Mouse (Mus musculus): ENCODE measurements around the gene Brca2. TPM values are rescaled to one million over a fixed set of nuclear protein-coding genes. Genes with fewer than 3 reads are reported as not detected.

Gene Brca2
- polyA plus RNA-seq, 1 experiment from 2014 or later: 12.8 TPM

DNA sequence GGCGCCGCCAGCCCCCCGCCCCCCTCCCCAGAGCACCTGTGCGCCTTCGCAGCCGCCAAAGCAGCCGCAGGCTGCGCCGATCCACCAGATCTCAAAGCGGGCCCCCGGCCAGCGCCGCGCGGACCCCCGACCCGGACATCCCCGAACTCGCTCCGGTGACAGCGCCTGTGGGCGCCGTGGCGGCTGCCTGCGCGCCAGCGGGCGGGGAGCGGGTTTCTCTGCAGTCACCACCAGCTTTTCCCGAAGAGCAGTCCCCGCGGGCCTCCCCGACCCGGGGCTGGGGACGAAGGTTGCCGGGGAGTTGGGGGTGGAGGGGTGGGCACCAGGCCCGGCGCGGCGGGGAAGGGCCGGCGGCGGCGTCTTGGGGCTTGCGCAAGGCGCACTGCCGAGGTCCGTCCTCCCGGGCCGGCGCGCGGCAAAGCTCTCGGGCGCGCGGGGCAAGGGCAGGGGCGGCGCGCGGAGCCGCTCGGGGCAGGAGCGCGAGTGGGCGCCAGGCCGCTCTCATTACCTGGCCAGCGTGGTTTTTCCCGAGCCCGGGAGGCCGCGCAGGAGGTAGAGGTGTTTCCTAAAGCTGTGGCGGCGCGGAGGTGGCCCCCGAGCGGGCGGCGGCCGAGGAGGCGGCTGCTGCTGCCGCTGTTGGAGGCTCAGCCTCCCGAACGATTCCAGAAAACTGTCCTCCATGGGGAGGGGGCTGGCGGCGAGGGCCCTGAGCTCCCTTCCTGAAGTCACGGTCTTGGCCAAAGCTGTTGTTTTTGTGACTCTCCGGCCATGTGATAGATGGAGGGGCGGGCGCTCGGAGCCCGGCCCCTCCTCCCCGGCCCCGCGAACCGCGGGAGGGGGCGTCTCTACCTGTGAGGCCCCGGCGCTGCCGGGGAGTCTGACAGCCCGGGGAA, 71.6 kb downstream of the Brca2 start:
- no peaks in the 10 kb centered on the region for H3K36me3 ChIP-seq (ENCODE audit: control insufficient read depth, insufficient read depth, low read length)
- H3K9ac ChIP-seq (ENCODE audit: low read depth, low read length): peak overlapping the region; percentile 81
- H3K4me3 ChIP-seq (ENCODE audit: low read length): peak overlapping the region; percentile 85
- no peaks in the 10 kb centered on the region for H3K9me3 ChIP-seq (ENCODE audit: control insufficient read depth, low read length)
- WGBS: under 1% methylated on average over 99 of the region's 102 CpGs
- peak overlapping the region; percentile 23; the same call in 1 of the 2 replicates for H3K27ac ChIP-seq (ENCODE audit: low read length)
- peaks cover 12% of the 10 kb centered on the region for H3K4me1 ChIP-seq (ENCODE audit: control insufficient read depth, insufficient read depth, low read length)
- ATAC-seq: peak; percentile 74
- H3K4me2 ChIP-seq (ENCODE audit: low read depth, low read length): peak overlapping the region; percentile 100
- no peaks in the 10 kb centered on the region; the same call in 1 of the 2 replicates for H3K27me3 ChIP-seq (replicated peaks; ENCODE audit: control insufficient read depth, insufficient read depth, low read length)

- H3K36me3 ChIP-seq (ENCODE audit: control insufficient read depth, insufficient read depth, low read length): no peaks in the 10 kb centered on the region
- WGBS: 9% methylated on average over 16 of the region's 17 CpGs
- H3K27me3 ChIP-seq (replicated peaks; ENCODE audit: control insufficient read depth, insufficient read depth, low read length): no peaks in the 10 kb centered on the region; the same call in 1 of the 2 replicates
- no peak; the same call in 1 of the 2 replicates for ATAC-seq
- H3K9ac ChIP-seq (ENCODE audit: low read depth, low read length): peak overlapping the region; percentile 81
- peak overlapping the region; percentile 85 for H3K4me3 ChIP-seq (ENCODE audit: low read length)
- peak overlapping the region; percentile 100 for H3K4me2 ChIP-seq (ENCODE audit: low read depth, low read length)
- H3K27ac ChIP-seq (ENCODE audit: low read length): no peak overlapping the region
- H3K4me1 ChIP-seq (ENCODE audit: control insufficient read depth, insufficient read depth, low read length): peaks cover 12% of the 10 kb centered on the region
- no peaks in the 10 kb centered on the region for H3K9me3 ChIP-seq (ENCODE audit: control insufficient read depth, low read length)
Observed at GRCm38 (mm10) chr5:150594649-150595339, 72.4 kb downstream of the Brca2 start.

DNA sequence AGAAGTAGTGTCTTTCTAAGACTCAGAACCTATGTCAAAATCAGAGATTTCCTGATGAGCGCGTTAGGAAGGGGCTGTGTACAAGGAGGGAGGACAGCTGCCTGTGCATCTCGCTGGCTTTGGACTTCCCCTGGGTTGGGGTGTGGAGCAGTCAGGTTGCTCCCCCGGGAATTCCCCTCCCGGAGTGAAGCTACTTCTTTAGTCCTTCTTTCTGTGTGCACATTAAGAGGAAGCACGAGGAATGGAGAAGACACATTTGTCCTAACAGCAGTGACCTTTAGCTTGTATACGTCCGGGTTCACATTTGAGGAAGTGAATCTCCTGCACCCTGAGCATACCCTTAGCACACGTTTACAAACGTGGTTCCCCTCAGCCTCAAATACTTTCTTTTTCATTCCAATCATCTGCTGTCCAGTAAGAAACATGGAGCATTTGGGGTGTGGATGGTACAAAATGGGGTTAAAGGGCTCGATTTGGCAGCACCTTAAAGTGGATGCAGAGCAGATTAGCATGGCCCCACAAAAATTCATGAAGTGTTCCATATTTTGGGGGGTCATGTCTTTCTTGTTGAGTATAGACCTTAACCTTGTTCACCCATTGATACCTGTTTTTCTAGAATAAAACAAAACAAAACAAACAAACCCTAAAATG, 73.1 kb downstream of the Brca2 start:
- ATAC-seq: no peak
- Histone ChIP-seq H3K4me1 (ENCODE audit: control insufficient read depth, insufficient read depth, low read length) (peaks cover 12% of the 10 kb centered on the region), H3K9me3 (ENCODE audit: control insufficient read depth, low read length) (no peaks in the 10 kb centered on the region), H3K27ac (ENCODE audit: low read length) (no peak overlapping the region), H3K4me2 (ENCODE audit: low read depth, low read length) (no peak overlapping the region), H3K4me3 (ENCODE audit: low read length) (no peak overlapping the region), H3K27me3 (replicated peaks; ENCODE audit: control insufficient read depth, insufficient read depth, low read length) (no peaks in the 10 kb centered on the region; the same call in 1 of the 2 replicates), H3K9ac (ENCODE audit: low read depth, low read length) (no peak overlapping the region), H3K36me3 (ENCODE audit: control insufficient read depth, insufficient read depth, low read length) (no peaks in the 10 kb centered on the region)
- 52% methylated on average over 11 of the region's 11 CpGs for WGBS

DNA sequence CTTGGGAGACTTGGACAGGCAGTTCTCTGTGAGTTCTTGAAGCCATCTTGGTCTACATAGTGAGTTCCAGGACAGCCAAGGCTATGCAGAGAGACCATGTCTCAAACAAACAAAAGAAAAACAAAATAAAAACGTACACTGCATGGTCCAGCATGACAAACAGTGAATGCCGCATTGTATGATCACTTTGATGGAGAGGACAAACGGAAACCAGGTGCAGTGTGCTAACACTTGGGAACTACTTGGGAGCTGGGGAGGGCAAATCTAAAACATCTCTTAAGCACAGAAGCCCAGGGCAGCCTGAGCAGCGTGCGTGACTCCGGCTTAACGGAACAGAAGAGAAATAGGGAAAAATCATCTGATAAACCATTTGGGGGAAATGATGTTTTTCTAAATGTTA, 74.7 kb downstream of the Brca2 start, which contains the start of gene N4bp2l1:
Gene N4bp2l1, minus strand, starts transcription at position 101 of the 400 bp plus-strand sequence.
- no peaks in the 10 kb centered on the region for H3K36me3 ChIP-seq (ENCODE audit: control insufficient read depth, insufficient read depth, low read length)
- no peak within 1 kb of the TSS for H3K4me2 ChIP-seq (ENCODE audit: low read depth, low read length)
- ATAC-seq: no peak
- H3K27me3 ChIP-seq (replicated peaks; ENCODE audit: control insufficient read depth, insufficient read depth, low read length): no peaks in the 10 kb centered on the region; the same call in 1 of the 2 replicates
- no peaks in the 10 kb centered on the region for H3K9me3 ChIP-seq (ENCODE audit: control insufficient read depth, low read length)
- H3K4me1 ChIP-seq (ENCODE audit: control insufficient read depth, insufficient read depth, low read length): peaks cover 12% of the 10 kb centered on the region
- H3K27ac ChIP-seq (ENCODE audit: low read length): no peak within 1 kb of the TSS
- WGBS: 91% methylated on average over 7 of the region's 7 CpGs
- no peak within 1 kb of the TSS for H3K4me3 ChIP-seq (ENCODE audit: low read length)
- no peak within 1 kb of the TSS for H3K9ac ChIP-seq (ENCODE audit: low read depth, low read length)

- no peaks in the 10 kb centered on the region for H3K9me3 ChIP-seq (ENCODE audit: control insufficient read depth, low read length)
- H3K27me3 ChIP-seq (replicated peaks; ENCODE audit: control insufficient read depth, insufficient read depth, low read length): no peaks in the 10 kb centered on the region
- H3K27ac ChIP-seq (ENCODE audit: low read length): no peak overlapping the region
- H3K36me3 ChIP-seq (ENCODE audit: control insufficient read depth, insufficient read depth, low read length): no peaks in the 10 kb centered on the region
- peaks cover 5% of the 10 kb centered on the region for H3K4me1 ChIP-seq (ENCODE audit: control insufficient read depth, insufficient read depth, low read length)
- no peak overlapping the region for H3K9ac ChIP-seq (ENCODE audit: low read depth, low read length)
- H3K4me3 ChIP-seq (ENCODE audit: low read length): no peak overlapping the region
- ATAC-seq: peak; percentile 43; the same call in 1 of the 2 replicates
- 54% methylated on average over 21 of the region's 21 CpGs for WGBS
- H3K4me2 ChIP-seq (ENCODE audit: low read depth, low read length): no peak overlapping the region
Observed at GRCm38 (mm10) chr5:150598202-150599119, 76.0 kb downstream of the Brca2 start.

DNA sequence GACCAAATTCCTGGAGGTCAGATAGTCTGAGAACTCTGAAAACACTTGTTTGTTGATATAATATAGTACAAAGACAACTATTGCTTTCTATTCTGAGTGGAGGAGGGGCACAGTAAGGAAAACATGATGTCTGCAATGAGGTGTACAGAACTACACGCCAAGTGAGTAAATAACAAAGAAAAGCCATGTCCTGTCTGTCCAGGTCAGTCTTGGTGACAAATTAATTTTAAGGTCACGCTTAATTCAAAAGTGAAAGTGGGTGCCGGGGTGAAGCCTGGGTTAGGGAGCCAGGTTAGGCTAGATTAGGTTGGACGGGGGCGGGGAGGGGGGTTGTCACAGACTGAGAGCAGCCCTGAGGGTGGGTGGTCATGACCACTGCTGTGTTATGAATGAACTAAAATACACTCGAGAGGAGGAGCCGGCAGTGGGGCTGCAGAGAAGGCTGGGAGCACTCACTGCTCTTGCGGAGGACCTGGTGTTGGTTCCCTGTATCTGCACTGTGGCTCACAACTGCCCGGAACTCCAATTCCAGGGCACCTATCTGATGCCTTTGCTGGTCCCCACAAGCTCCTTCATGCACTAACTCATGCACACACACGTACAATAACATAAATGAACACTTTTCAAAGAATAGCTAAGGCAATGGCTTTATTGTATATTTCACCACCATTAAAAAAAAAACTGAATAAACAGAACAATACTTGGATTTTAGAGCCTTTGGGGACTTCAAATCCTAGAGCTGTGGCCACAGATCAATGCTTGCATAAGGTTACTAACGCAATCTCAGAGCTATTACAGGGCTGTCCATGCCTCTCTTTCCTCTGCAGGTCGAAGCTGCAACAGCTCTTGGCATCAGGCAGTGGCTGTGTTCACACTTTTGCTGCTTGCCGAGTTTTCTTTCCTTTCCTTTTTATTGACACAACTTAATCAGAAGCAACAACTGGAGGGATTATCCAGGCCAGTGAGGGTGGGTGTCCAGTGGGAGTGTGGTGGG, 77.2 kb downstream of the Brca2 start:
- ATAC-seq: no peak
- Histone ChIP-seq H3K4me2 (ENCODE audit: low read depth, low read length) (no peak overlapping the region), H3K4me1 (ENCODE audit: control insufficient read depth, insufficient read depth, low read length) (peaks cover 4% of the 10 kb centered on the region), H3K27ac (ENCODE audit: low read length) (no peak overlapping the region), H3K9ac (ENCODE audit: low read depth, low read length) (no peak overlapping the region), H3K9me3 (ENCODE audit: control insufficient read depth, low read length) (no peaks in the 10 kb centered on the region), H3K4me3 (ENCODE audit: low read length) (no peak overlapping the region), H3K27me3 (replicated peaks; ENCODE audit: control insufficient read depth, insufficient read depth, low read length) (no peaks in the 10 kb centered on the region), H3K36me3 (ENCODE audit: control insufficient read depth, insufficient read depth, low read length) (no peaks in the 10 kb centered on the region)
- 67% methylated on average over 13 of the region's 13 CpGs for WGBS

DNA sequence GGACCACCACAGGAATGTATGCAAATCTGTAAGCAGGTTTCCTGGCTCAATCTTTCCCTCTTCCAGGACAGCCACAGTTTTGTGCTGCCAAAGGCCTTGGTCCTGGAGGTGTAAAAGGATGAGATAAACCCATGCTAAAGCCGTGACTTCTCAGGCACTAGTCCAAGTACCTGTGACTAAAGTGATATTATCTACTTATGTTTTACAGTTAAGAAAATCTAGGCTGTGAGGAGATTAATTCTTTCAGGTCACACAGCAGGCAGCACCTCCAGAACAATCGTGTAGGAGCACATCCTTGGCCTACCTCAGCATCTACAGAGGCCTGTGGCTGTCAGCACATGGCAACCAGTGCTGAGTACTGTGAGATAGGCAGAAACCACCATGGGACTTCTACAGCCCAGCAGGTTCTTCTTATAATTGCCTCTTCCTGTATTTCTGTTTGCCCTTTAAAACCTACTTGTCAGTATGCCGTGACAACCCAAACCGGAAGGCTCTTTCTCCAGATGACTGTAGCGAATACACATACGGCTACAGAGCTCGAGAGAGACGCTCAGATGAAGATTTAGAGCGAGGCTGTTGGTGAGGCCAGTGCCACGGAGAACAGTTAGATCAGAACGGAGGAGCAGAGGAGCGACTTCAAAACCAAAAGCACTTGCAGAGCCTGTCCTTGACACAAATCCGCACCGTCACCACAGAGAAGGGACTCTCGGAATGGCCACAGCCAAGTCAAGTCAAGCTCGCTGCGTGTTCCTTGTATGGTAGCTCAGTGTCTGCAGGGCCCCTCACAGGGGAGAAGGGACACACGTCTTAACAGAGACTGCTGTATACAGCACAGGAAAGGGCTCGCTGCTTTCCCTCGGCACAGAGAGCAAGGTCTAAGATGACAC, 78.4 kb downstream of the Brca2 start:
- ATAC-seq: no peak
- H3K4me2 ChIP-seq (ENCODE audit: low read depth, low read length): no peak overlapping the region
- H3K4me3 ChIP-seq (ENCODE audit: low read length): no peak overlapping the region
- no peak overlapping the region for H3K27ac ChIP-seq (ENCODE audit: low read length)
- WGBS: 67% methylated on average over 20 of the region's 20 CpGs
- no peaks in the 10 kb centered on the region for H3K36me3 ChIP-seq (ENCODE audit: control insufficient read depth, insufficient read depth, low read length)
- H3K9me3 ChIP-seq (ENCODE audit: control insufficient read depth, low read length): no peaks in the 10 kb centered on the region
- no peak overlapping the region for H3K9ac ChIP-seq (ENCODE audit: low read depth, low read length)
- no peaks in the 10 kb centered on the region for H3K4me1 ChIP-seq (ENCODE audit: control insufficient read depth, insufficient read depth, low read length)
- H3K27me3 ChIP-seq (replicated peaks; ENCODE audit: control insufficient read depth, insufficient read depth, low read length): no peaks in the 10 kb centered on the region
